Mouse (Mus musculus) embryonic fibroblast, embryonic 13.5 days (primary cell): Measurements from ENCODE around the gene Ltbp4. TPM values are rescaled to one million over a fixed set of nuclear protein-coding genes. Genes with fewer than 3 reads are reported as not detected.

ENCODE experiments used
- H3K27ac ChIP-seq: 2 replicates; pipeline ENCODE4 v1.5.1; 2012; ENCODE audit warnings: low read length, control low read depth, inconsistent platforms; ENCODE audit not compliant: insufficient read depth
- H3K4me1 ChIP-seq: 2 replicates; pipeline ENCODE4 v1.6.1; 2011; ENCODE audit warnings: low read length; ENCODE audit not compliant: control insufficient read depth, insufficient read depth
- H3K4me3 ChIP-seq: 2 replicates; pipeline ENCODE4 v1.5.1; 2011; ENCODE audit warnings: mild to moderate bottlenecking, control low read depth, low read length; ENCODE audit not compliant: insufficient read depth
- CTCF ChIP-seq: IDR thresholded peaks from 2 replicates; pipeline ENCODE4 v1.5.1; 2011; ENCODE audit warnings: mild to moderate bottlenecking, control low read depth, low read length, moderate library complexity, borderline replicate concordance; ENCODE audit not compliant: insufficient read depth
- POLR2A ChIP-seq: IDR thresholded peaks from 2 replicates; pipeline ENCODE4 v1.6.1; 2011; ENCODE audit warnings: low read depth, mild to moderate bottlenecking, control low read depth, low read length, moderate library complexity
- polyA plus RNA-seq: library from polyadenylated mRNA; stranded (reverse); fragments of >200 nt; gene quantifications from 2 replicates; pipeline ENCODE4 v1.2.4, GENCODE M21; 2011; ENCODE audit warnings: low read depth; ENCODE audit not compliant: missing spikeins, insufficient read length

Ltbp4 gene
- polyA plus RNA-seq, 1 experiment, result 46.5 TPM

DNA sequence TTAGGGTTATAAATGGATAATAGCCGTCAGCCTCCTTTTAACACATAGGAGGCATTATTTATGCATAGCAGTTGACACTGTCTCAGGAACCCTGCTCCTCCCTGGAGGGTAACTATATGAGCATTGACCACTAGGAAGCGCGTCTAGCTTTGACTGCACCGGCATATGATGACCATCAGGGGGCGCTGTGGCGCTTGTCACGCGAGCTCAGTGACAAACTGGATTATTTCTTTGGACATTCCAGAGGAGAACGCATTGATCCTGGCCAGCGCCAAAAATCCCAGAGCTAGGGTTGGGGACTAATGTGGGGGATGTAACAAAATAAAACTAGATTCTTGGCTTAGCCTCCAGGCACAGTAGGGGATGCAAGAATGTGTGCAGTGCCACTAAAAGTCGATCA, 35.3 kb downstream of the Ltbp4 start:
- Histone ChIP-seq H3K4me3 (no peak overlapping the region), H3K4me1 (no peaks in the 10 kb centered on the region), H3K27ac (no peak overlapping the region)
- no peak for TF ChIP-seq POLR2A
- peak; percentile 92 for TF ChIP-seq CTCF

DNA sequence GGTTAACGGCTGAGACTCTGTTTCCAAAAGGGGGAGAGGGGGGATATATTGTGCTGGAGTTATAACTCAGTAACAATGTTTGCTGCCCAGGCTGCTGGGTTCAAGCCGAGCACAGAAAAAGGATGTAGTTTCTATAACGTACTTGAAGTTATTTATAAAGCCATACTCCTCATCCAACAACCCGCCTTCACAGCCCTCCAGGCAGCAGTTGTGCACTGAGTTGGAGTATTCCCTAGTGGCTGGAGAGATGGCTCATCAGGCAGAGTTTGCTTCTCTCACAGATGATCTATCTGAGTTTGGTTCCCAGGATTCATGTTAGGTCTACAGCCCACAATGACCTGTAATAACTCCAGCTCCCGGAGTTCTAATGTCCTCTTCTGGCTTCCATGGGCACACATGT, 36.7 kb downstream of the Ltbp4 start:
- Histone ChIP-seq H3K27ac (no peak overlapping the region), H3K4me3 (no peak overlapping the region), H3K4me1 (no peaks in the 10 kb centered on the region)
- TF ChIP-seq POLR2A (no peak), CTCF (no peak)

GRCm38 (mm10) chr7:27300351-27300750, 37.1 kb downstream of the Ltbp4 start:
- Histone ChIP-seq H3K27ac (no peak overlapping the region), H3K4me3 (no peak overlapping the region), H3K4me1 (no peaks in the 10 kb centered on the region)
- TF ChIP-seq POLR2A, result no peak
- no peak for TF ChIP-seq CTCF

- Histone ChIP-seq H3K4me3 (no peak overlapping the region), H3K27ac (no peak overlapping the region), H3K4me1 (no peaks in the 10 kb centered on the region)
- TF ChIP-seq POLR2A (no peak), CTCF (no peak)
Observed at GRCm38 (mm10) chr7:27298816-27299215, 38.7 kb downstream of the Ltbp4 start.

- Histone ChIP-seq H3K4me1 (no peaks in the 10 kb centered on the region), H3K27ac (no peak overlapping the region), H3K4me3 (no peak overlapping the region)
- TF ChIP-seq CTCF (no peak), POLR2A (no peak)
Observed at GRCm38 (mm10) chr7:27298033-27298610, 39.4 kb downstream of the Ltbp4 start.

DNA sequence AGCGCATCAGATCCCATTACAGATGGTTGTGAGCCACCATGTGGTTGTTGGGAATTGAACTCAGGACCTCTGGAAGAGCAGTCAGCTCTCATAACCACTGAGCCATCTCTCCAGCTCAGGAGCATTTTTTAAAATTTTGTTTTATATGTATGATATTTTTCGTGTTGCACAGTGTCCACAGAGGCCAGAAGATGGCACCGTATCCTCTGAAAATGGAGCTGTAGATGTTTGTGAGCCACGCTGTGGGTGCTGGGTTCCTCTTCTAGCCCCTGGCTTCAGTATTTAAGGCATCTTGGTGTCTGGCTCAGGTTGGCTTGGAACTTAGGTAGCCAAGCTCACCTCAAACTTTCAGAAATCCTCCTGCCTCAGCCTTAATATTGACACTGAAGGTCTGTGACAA, 41.0 kb downstream of the Ltbp4 start:
- Histone ChIP-seq H3K4me1 (peaks cover 5% of the 10 kb centered on the region; the same call in 1 of the 2 replicates), H3K4me3 (no peak overlapping the region), H3K27ac (no peak overlapping the region)
- no peak for TF ChIP-seq POLR2A
- no peak for TF ChIP-seq CTCF

GRCm38 (mm10) chr7:27295956-27296355, 41.5 kb downstream of the Ltbp4 start:
- no peak for TF ChIP-seq CTCF
- no peak for TF ChIP-seq POLR2A

DNA sequence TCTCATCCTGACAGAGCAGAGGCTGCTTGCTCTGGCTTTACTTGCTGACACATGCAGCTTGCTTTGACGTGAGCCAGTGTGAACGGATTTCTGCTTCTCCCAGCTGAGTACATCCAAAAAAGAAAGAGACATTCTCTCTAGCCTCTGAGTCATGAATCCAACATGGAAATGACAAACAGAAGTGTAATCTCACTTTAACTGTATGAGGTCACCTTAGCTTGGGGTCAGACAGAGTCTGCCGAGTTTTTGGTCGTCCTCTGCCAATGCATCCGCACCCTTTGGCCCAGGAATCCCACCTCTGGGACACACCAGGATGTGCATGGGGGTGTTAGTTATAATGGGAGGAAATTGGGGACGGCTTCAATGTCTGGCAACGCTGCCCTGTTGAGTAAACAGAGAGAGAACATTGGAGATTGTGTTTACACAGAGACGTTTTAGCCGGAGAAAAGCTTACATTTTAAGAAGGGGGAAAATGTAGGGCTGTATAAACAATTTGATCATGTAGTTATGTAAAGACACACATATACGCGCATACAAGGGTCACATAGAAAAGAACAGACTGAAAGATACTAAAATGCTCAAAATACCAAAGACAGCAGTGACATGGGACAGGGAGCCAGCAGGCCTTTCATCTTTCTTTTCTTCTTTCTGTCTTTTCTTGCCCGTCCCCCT, 45.6 kb downstream of the Ltbp4 start:
- peaks cover 6% of the 10 kb centered on the region; the same call in 1 of the 2 replicates for H3K4me1 ChIP-seq
- TF ChIP-seq POLR2A (no peak), CTCF (no peak)
- H3K4me3 ChIP-seq, result no peak overlapping the region
- peak overlapping the region; percentile 73 for H3K27ac ChIP-seq

More at GRCm38 (mm10) chr7:27295956-27296355, 41.5 kb downstream of the Ltbp4 start:
- Histone ChIP-seq H3K27ac (no peak overlapping the region), H3K4me3 (no peak overlapping the region), H3K4me1 (peaks cover 6% of the 10 kb centered on the region; the same call in 1 of the 2 replicates)

DNA sequence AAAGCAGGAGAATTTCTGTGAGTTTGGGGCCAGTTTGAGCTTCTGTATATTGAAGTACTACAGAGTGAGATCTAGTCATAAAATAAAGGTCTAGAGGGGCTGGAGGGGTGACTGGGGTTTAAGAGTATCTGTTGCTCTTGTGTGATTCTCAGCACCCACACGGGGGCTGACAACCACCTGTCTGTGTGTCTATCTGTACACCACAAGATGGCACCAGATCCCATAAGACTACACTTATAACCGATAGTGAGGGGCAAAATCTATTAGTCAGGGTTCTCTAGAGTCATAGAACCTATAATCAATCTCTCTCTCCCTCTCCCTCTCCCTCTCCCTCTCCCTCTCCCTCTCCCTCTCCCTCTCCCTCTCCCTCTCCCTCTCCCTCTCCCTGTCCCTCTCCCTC, 46.9 kb downstream of the Ltbp4 start:
- no peak for TF ChIP-seq POLR2A
- no peak for TF ChIP-seq CTCF
- no peak overlapping the region for H3K27ac ChIP-seq
- H3K4me3 ChIP-seq, result no peak overlapping the region
- peaks cover 6% of the 10 kb centered on the region; the same call in 1 of the 2 replicates for H3K4me1 ChIP-seq

GRCm38 (mm10) chr7:27288732-27289131, 48.8 kb downstream of the Ltbp4 start:
- TF ChIP-seq CTCF, result no peak
- TF ChIP-seq POLR2A, result no peak
- Histone ChIP-seq H3K4me1 (peaks cover 6% of the 10 kb centered on the region; the same call in 1 of the 2 replicates), H3K4me3 (no peak overlapping the region), H3K27ac (no peak overlapping the region)

- TF ChIP-seq CTCF (peak; percentile 35; the same call in 1 of the 2 replicates), POLR2A (no peak)
- Histone ChIP-seq H3K4me1 (no peaks in the 10 kb centered on the region), H3K27ac (no peak overlapping the region), H3K4me3 (no peak overlapping the region)
Observed at GRCm38 (mm10) chr7:27285698-27286066, 51.8 kb downstream of the Ltbp4 start.
